Mouse (Mus musculus) urinary bladder, adult 2 months (tissue): ENCODE data around the gene Lrrc74b. TPM values are rescaled to one million over a fixed set of nuclear protein-coding genes. Genes with fewer than 3 reads are reported as not detected.

Source experiments
- DNase-seq: peaks from one replicate; pipeline ENCODE4 v3.0.0; 2022; ENCODE audit warnings: low spot score
- polyA plus RNA-seq: library from polyadenylated mRNA; depleted of rRNA; stranded (reverse); fragments of >200 nt; gene quantifications from 2 replicates; pipeline ENCODE4 v1.2.3, GENCODE M21; 2012; rRNA removed

The Lrrc74b gene
- polyA plus RNA-seq, 1 experiment: 0.23 TPM

GRCm38 (mm10) chr16:17496499-17497305, 64.3 kb downstream of the Lrrc74b start:
- no peak for DNase-seq

Other genes with a start within 250 kb of the Lrrc74b start
- gene Serpind1, start 229.9 kb downstream of the Lrrc74b start, polyA plus RNA-seq: 0.19 and 0.24 TPM in 2 replicates
- gene Snap29, start 155.3 kb downstream of the Lrrc74b start, polyA plus RNA-seq: 8.4 and 14.1 TPM in 2 replicates
- gene Pi4ka, start 154.9 kb downstream of the Lrrc74b start, polyA plus RNA-seq: 70.4 and 75.5 TPM in 2 replicates
- gene Crkl, start 109.3 kb downstream of the Lrrc74b start, polyA plus RNA-seq: 19.2 and 19.3 TPM in 2 replicates
- gene Aifm3, start 71.6 kb downstream of the Lrrc74b start, polyA plus RNA-seq: 0.50 and 0.76 TPM in 2 replicates
- 105 and 123 TPM in 2 replicates for gene Lztr1, start 52.6 kb downstream of the Lrrc74b start, polyA plus RNA-seq
- gene Thap7, start 30.1 kb downstream of the Lrrc74b start, polyA plus RNA-seq: 52.6 and 59.0 TPM in 2 replicates
- gene P2rx6, start 638 bp upstream of the Lrrc74b start, polyA plus RNA-seq: 4.4 and 5.5 TPM in 2 replicates
- gene Slc7a4, start 22.0 kb upstream of the Lrrc74b start, polyA plus RNA-seq: 12.4 and 17.0 TPM in 2 replicates
- 33.1 and 36.3 TPM in 2 replicates for gene Smpd4, start 58.1 kb upstream of the Lrrc74b start, polyA plus RNA-seq
- 1.5 and 2.7 TPM in 2 replicates for gene Ccdc74a, start 85.2 kb upstream of the Lrrc74b start, polyA plus RNA-seq
- 36.5 and 56.4 TPM in 2 replicates for gene Med15, start 171.6 kb upstream of the Lrrc74b start, polyA plus RNA-seq
- 38.8 and 40.9 TPM in 2 replicates for gene Klhl22, start 198.4 kb upstream of the Lrrc74b start, polyA plus RNA-seq
- gene Scarf2, start 236.0 kb upstream of the Lrrc74b start, polyA plus RNA-seq: 36.0 and 45.5 TPM in 2 replicates